8 mouse cellular contexts compared by ENCODE assay signal in genomic region chr17:28232475-28233060, GRCm38 (mm10). TPM values are rescaled to one million over a fixed set of nuclear protein-coding genes. Genes with fewer than 3 reads are reported as not detected.
DNase-seq lines count a peak whose midpoint lies in the region; ATAC-seq and TF ChIP-seq lines count a peak whose summit lies in the region.

Ppard (plus strand) TSS chr17:28232700.

- 0 out of 2 replicates have a peak, but pooled peaks have one; percentile 28 for TF ChIP-seq CTCF in bone marrow macrophage, adult 2 months (IDR thresholded peaks at IDR 0.05; ENCODE audit: low read depth, low read length)
- TF ChIP-seq CTCF in embryonic fibroblast, embryonic 13.5 days (IDR thresholded peaks at IDR 0.05; ENCODE audit: borderline replicate concordance, insufficient read depth, low read length): peak; percentile 98

- peak within 1 kb of the TSS; percentile 84 for H3K4me3 ChIP-seq in bone marrow macrophage, adult 2 months (ENCODE audit: insufficient read depth, low read length)
- peak within 1 kb of the TSS; percentile 98 for H3K4me3 ChIP-seq in embryonic fibroblast, embryonic 13.5 days (ENCODE audit: insufficient read depth, low read length)
- peak within 1 kb of the TSS; percentile 84 for H3K4me3 ChIP-seq in heart, embryonic 10.5 days
- H3K4me3 ChIP-seq in kidney, embryonic 15.5 days (replicated peaks): peak within 1 kb of the TSS; percentile 81

- peaks cover 8% of the 10 kb centered on the region for H3K36me3 ChIP-seq in heart, embryonic 10.5 days
- peaks cover 7% of the 10 kb centered on the region; the same call in 1 of the 2 replicates for H3K36me3 ChIP-seq in kidney, embryonic 15.5 days

- DNase-seq in A20 (ENCODE audit: low read depth, low spot score) (peak; percentile 96), liver (peak; percentile 100)
- peak; percentile 99 for DNase-seq in heart, embryonic 10.5 days (ENCODE audit: low spot score)
- DNase-seq in spleen, postnatal 4 days (ENCODE audit: low spot score in 2 of 2): peak; percentile 98 to 100

- peak; percentile 94 for ATAC-seq in kidney, embryonic 15.5 days (replicated peaks; ENCODE audit: low FRiP score)
- peak; percentile 91 for ATAC-seq in monocyte, adult 5-6 weeks (replicated peaks; ENCODE audit: insufficient number of reproducible peaks, low FRiP score, low TSS enrichment, poor library complexity, severe bottlenecking)

- TF ChIP-seq POLR2A in bone marrow macrophage, adult 2 months (IDR thresholded peaks at IDR 0.05; ENCODE audit: borderline replicate concordance, low read depth, low read length): no peak
- TF ChIP-seq POLR2A in embryonic fibroblast, embryonic 13.5 days (IDR thresholded peaks at IDR 0.05; ENCODE audit: low read depth, low read length): peak; percentile 81

- H3K27me3 ChIP-seq in heart, embryonic 10.5 days (ENCODE audit: insufficient read depth, poor library complexity, severe bottlenecking): peaks cover 8% of the 10 kb centered on the region; the same call in 1 of the 2 replicates
- no peaks in the 10 kb centered on the region for H3K27me3 ChIP-seq in kidney, embryonic 15.5 days

- H3K9ac ChIP-seq in kidney, embryonic 15.5 days: peak within 1 kb of the TSS; percentile 91

- peaks cover 23% of the 10 kb centered on the region for H3K4me1 ChIP-seq in bone marrow macrophage, adult 2 months (ENCODE audit: control insufficient read depth, insufficient read depth, low read length)
- peaks cover 5% of the 10 kb centered on the region; the same call in 1 of the 2 replicates for H3K4me1 ChIP-seq in embryonic fibroblast, embryonic 13.5 days (ENCODE audit: control insufficient read depth, insufficient read depth, low read length)
- H3K4me1 ChIP-seq in heart, embryonic 10.5 days: peaks cover 32% of the 10 kb centered on the region
- peaks cover 39% of the 10 kb centered on the region for H3K4me1 ChIP-seq in kidney, embryonic 15.5 days

- peak within 1 kb of the TSS; percentile 85 for H3K4me2 ChIP-seq in kidney, embryonic 15.5 days

- H3K27ac ChIP-seq in bone marrow macrophage, adult 2 months (ENCODE audit: insufficient read depth, low read depth, low read length): peak within 1 kb of the TSS; percentile 72
- H3K27ac ChIP-seq in embryonic fibroblast, embryonic 13.5 days (ENCODE audit: insufficient read depth, low read length): peak within 1 kb of the TSS; percentile 35; the same call in 1 of the 2 replicates
- H3K27ac ChIP-seq in heart, embryonic 10.5 days: peak within 1 kb of the TSS; percentile 93
- H3K27ac ChIP-seq in kidney, embryonic 15.5 days: peak within 1 kb of the TSS; percentile 87

- no peaks in the 10 kb centered on the region for H3K9me3 ChIP-seq in heart, embryonic 10.5 days
- H3K9me3 ChIP-seq in kidney, embryonic 15.5 days (replicated peaks): no peaks in the 10 kb centered on the region

- WGBS in heart, embryonic 10.5 days: under 1% methylated on average over 57 of the region's 57 CpGs
- under 1% methylated on average over 55 of the region's 57 CpGs for WGBS in kidney, embryonic 15.5 days

RNA-seq across cellular contexts. Expression of gene Ppard, which starts in this region (rescaled TPM):
- polyA plus RNA-seq in bone marrow macrophage, adult 2 months (2012; ENCODE audit: insufficient read depth, insufficient read length, missing spikeins): 29.5 and 30.6 TPM in 2 replicates
- polyA plus RNA-seq in embryonic fibroblast, embryonic 13.5 days (2011; ENCODE audit: insufficient read length, low read depth, missing spikeins): 31.6 and 36.1 TPM in 2 replicates
- polyA plus RNA-seq in heart, embryonic 10.5 days (2016; fragmentation: Nextera tagmentation; extraction: Ambion mirVana): 0.87 and 1.2 TPM in 2 replicates
- polyA plus RNA-seq in kidney, embryonic 15.5 days (2015; fragmentation: Nextera tagmentation; extraction: Ambion mirVana): 2.3 and 2.7 TPM in 2 replicates
- total RNA-seq in monocyte, adult 5-6 weeks (2017): 4.7 to 13.9 TPM (median 9.0 TPM) in 3 replicates

Comparison
In these comparisons a context has a peak if more than half of its experiments do, and no peak if none do; other contexts are left out.
1. Peak in every context shown above with its lines: DNase-seq, ATAC-seq, H3K4me3 ChIP-seq and H3K27ac ChIP-seq.
2. H3K27ac ChIP-seq: peak in every context shown above with its lines; median percentile 93 in heart, embryonic 10.5 days; 87 in kidney, embryonic 15.5 days; 72 in bone marrow macrophage, adult 2 months; 35 in embryonic fibroblast, embryonic 13.5 days.